Mouse (Mus musculus) CH12.LX (cell line): ENCODE measurements around the gene Ccl22. TPM values are rescaled to one million over a fixed set of nuclear protein-coding genes. Genes with fewer than 3 reads are reported as not detected.

Experiments
- DNase-seq: peaks from one replicate; pipeline ENCODE4 v3.0.0-alpha.2; 2013; ENCODE audit errors: extremely low read depth
- H3K27ac ChIP-seq: 2 replicates; pipeline ENCODE4 v1.5.1; 2012; ENCODE audit warnings: low read depth, mild to moderate bottlenecking, control low read depth, moderate library complexity; ENCODE audit not compliant: insufficient read depth
- H3K27me3 ChIP-seq: replicated peaks from 2 replicates; pipeline ENCODE3; 2012; ENCODE audit warnings: inconsistent platforms
- H3K36me3 ChIP-seq, 2 experiments: replicated peaks in 1 of 2; 2 replicates each; pipeline versions ENCODE3 to v1.6.1; 2012; ENCODE audit warnings: inconsistent platforms in 1 of 2, low read length in 1 of 2, mild to moderate bottlenecking in 1 of 2, mixed read lengths in 1 of 2, moderate library complexity in 1 of 2; ENCODE audit not compliant: control insufficient read depth in 1 of 2, insufficient read depth in 1 of 2
- H3K4me1 ChIP-seq, 2 experiments: 2 replicates each; pipeline ENCODE4 v1.6.1; 2012; ENCODE audit warnings: inconsistent platforms in 1 of 2, moderate library complexity in 1 of 2; ENCODE audit not compliant: insufficient read depth in 2 of 2, control insufficient read depth in 1 of 2
- H3K4me2 ChIP-seq: 2 replicates; pipeline ENCODE4 v1.6.1; 2012; ENCODE audit warnings: low read depth, mild to moderate bottlenecking, control low read depth; ENCODE audit not compliant: poor library complexity, insufficient read depth, severe bottlenecking
- H3K4me3 ChIP-seq, 3 experiments: fragments of 150-350 bp in 1 of 3; sonication (generic) in 1 of 3; replicated peaks in 1 of 3; 2 replicates each; pipeline versions ENCODE3 to v1.5.1; 2011 to 2012; ENCODE audit warnings: low read depth in 2 of 3, low read length in 2 of 3, mild to moderate bottlenecking in 2 of 3, moderate library complexity in 2 of 3, control low read depth in 1 of 3, improper control_type of control experiment in 1 of 3, inconsistent platforms in 1 of 3, mixed read lengths in 1 of 3; ENCODE audit not compliant: poor library complexity in 1 of 3
- H3K79me2 ChIP-seq: replicated peaks from 2 replicates; pipeline ENCODE4 v1.6.1; 2012; ENCODE audit warnings: mild to moderate bottlenecking, moderate library complexity; ENCODE audit not compliant: control insufficient read depth, poor library complexity, insufficient read depth, severe bottlenecking; ENCODE audit errors: extremely low read depth
- H3K9ac ChIP-seq: 2 replicates; pipeline ENCODE4 v1.6.1; 2012; ENCODE audit warnings: low read depth, mild to moderate bottlenecking, control low read depth, moderate library complexity; ENCODE audit not compliant: insufficient read depth
- H3K9me3 ChIP-seq: replicated peaks from 2 replicates; pipeline ENCODE3; 2012; ENCODE audit warnings: low read length, inconsistent platforms, mixed read lengths
- BHLHE40 ChIP-seq: IDR thresholded peaks from 2 replicates; pipeline ENCODE4 v1.6.1; 2011; ENCODE audit warnings: mild to moderate bottlenecking, low read depth, low read length, improper control_type of control experiment
- CHD2 ChIP-seq: IDR thresholded peaks from 2 replicates; pipeline ENCODE4 v1.6.1; 2011; ENCODE audit warnings: low read length, improper control_type of control experiment
- CTCF ChIP-seq, 2 experiments: IDR thresholded peaks in 1 of 2; conservative IDR thresholded peaks in 1 of 2; 2 replicates each; pipeline ENCODE4 v1.5.1; 2011 to 2012; ENCODE audit warnings: low read depth in 2 of 2, low read length in 2 of 2, improper control_type of control experiment in 1 of 2, inconsistent platforms in 1 of 2, mild to moderate bottlenecking in 1 of 2, moderate library complexity in 1 of 2
- ELF1 ChIP-seq: IDR thresholded peaks from 2 replicates; pipeline ENCODE4 v1.6.1; 2014; ENCODE audit warnings: low read depth, mild to moderate bottlenecking, inconsistent platforms, low read length, improper control_type of control experiment
- ETS1 ChIP-seq: conservative IDR thresholded peaks from 2 replicates; pipeline ENCODE4 v1.6.1; 2012; ENCODE audit warnings: low read depth, mild to moderate bottlenecking, inconsistent platforms, low read length, improper control_type of control experiment, moderate library complexity
- GABPA ChIP-seq: IDR thresholded peaks from 2 replicates; pipeline ENCODE4 v1.6.1; 2012; ENCODE audit warnings: low read depth, low read length, improper control_type of control experiment, inconsistent platforms; ENCODE audit not compliant: insufficient replicate concordance
- IRF4 ChIP-seq: IDR thresholded peaks from 2 replicates; pipeline ENCODE4 v1.6.1; 2014; ENCODE audit warnings: low read depth, mild to moderate bottlenecking, inconsistent platforms, low read length, improper control_type of control experiment
- JUN ChIP-seq: IDR thresholded peaks from 2 replicates; pipeline ENCODE4 v1.6.1; 2011; ENCODE audit warnings: low read depth, mild to moderate bottlenecking, low read length, improper control_type of control experiment, moderate library complexity; ENCODE audit not compliant: insufficient read depth
- KAT2A ChIP-seq: IDR thresholded peaks from 2 replicates; pipeline ENCODE4 v1.6.1; 2012; ENCODE audit warnings: low read length, improper control_type of control experiment, inconsistent platforms; ENCODE audit not compliant: insufficient replicate concordance
- MAFK ChIP-seq: IDR thresholded peaks from 2 replicates; pipeline ENCODE4 v1.6.1; 2011; ENCODE audit warnings: low read length, improper control_type of control experiment; ENCODE audit not compliant: insufficient replicate concordance
- MAX ChIP-seq: IDR thresholded peaks from 2 replicates; pipeline ENCODE4 v1.6.1; 2011; ENCODE audit warnings: low read length, improper control_type of control experiment
- MAZ ChIP-seq: IDR thresholded peaks from 2 replicates; pipeline ENCODE4 v1.6.1; 2012; ENCODE audit warnings: low read depth, mild to moderate bottlenecking, inconsistent platforms, low read length, improper control_type of control experiment, moderate library complexity
- MXI1 ChIP-seq: IDR thresholded peaks from 2 replicates; pipeline ENCODE4 v1.6.1; 2011; ENCODE audit warnings: mild to moderate bottlenecking, low read depth, low read length, improper control_type of control experiment
- MYC ChIP-seq: IDR thresholded peaks from 2 replicates; pipeline ENCODE4 v1.6.1; 2011; ENCODE audit warnings: low read depth, mild to moderate bottlenecking, improper control_type of control experiment, low read length
- NELFE ChIP-seq: IDR thresholded peaks from 2 replicates; pipeline ENCODE4 v1.6.1; 2011; ENCODE audit warnings: low read depth, low read length, improper control_type of control experiment
- NRF1 ChIP-seq: IDR thresholded peaks from 2 replicates; pipeline ENCODE4 v1.6.1; 2014; ENCODE audit warnings: low read depth, mild to moderate bottlenecking, inconsistent platforms, low read length, improper control_type of control experiment, moderate library complexity
- POLR2A ChIP-seq: IDR thresholded peaks from 2 replicates; pipeline ENCODE4 v1.6.1; 2011; ENCODE audit warnings: low read depth, mild to moderate bottlenecking, improper control_type of control experiment, low read length
- POLR2AphosphoS2 ChIP-seq: IDR thresholded peaks from 2 replicates; pipeline ENCODE4 v1.6.1; 2011; ENCODE audit warnings: low read depth, low read length, improper control_type of control experiment
- RAD21 ChIP-seq: IDR thresholded peaks from 2 replicates; pipeline ENCODE4 v1.6.1; 2011; ENCODE audit warnings: low read depth, mild to moderate bottlenecking, low read length, improper control_type of control experiment, moderate library complexity
- RCOR1 ChIP-seq: conservative IDR thresholded peaks from 2 replicates; pipeline ENCODE4 v1.6.1; 2012; ENCODE audit warnings: low read depth, mild to moderate bottlenecking, inconsistent platforms, low read length, improper control_type of control experiment
- SIN3A ChIP-seq: IDR thresholded peaks from 2 replicates; pipeline ENCODE4 v1.6.1; 2012; ENCODE audit warnings: low read length, improper control_type of control experiment, inconsistent platforms
- SMC3 ChIP-seq: IDR thresholded peaks from 2 replicates; pipeline ENCODE4 v1.6.1; 2011; ENCODE audit warnings: low read depth, low read length, improper control_type of control experiment
- TCF12 ChIP-seq: IDR thresholded peaks from 2 replicates; pipeline ENCODE4 v1.6.1; 2014; ENCODE audit warnings: low read depth, mild to moderate bottlenecking, inconsistent platforms, low read length, improper control_type of control experiment
- UBTF ChIP-seq: IDR thresholded peaks from 2 replicates; pipeline ENCODE4 v1.6.1; 2012; ENCODE audit warnings: low read depth, mild to moderate bottlenecking, inconsistent platforms, low read length, improper control_type of control experiment, moderate library complexity
- USF1 ChIP-seq: IDR thresholded peaks from 2 replicates; pipeline ENCODE4 v1.6.1; 2014; ENCODE audit warnings: low read depth, mild to moderate bottlenecking, inconsistent platforms, low read length, improper control_type of control experiment
- ZC3H11A ChIP-seq: IDR thresholded peaks from 2 replicates; pipeline ENCODE4 v1.6.1; 2012; ENCODE audit warnings: low read depth, mild to moderate bottlenecking, inconsistent platforms, low read length, improper control_type of control experiment
- ZKSCAN1 ChIP-seq: IDR thresholded peaks from 2 replicates; pipeline ENCODE4 v1.6.1; 2012; ENCODE audit warnings: low read depth, inconsistent platforms, low read length, improper control_type of control experiment, borderline replicate concordance
- ZMIZ1 ChIP-seq: IDR thresholded peaks from 2 replicates; pipeline ENCODE4 v1.6.1; 2012; ENCODE audit warnings: low read depth, mild to moderate bottlenecking, inconsistent platforms, low read length, improper control_type of control experiment
- ZNF384 ChIP-seq: IDR thresholded peaks from 2 replicates; pipeline ENCODE4 v1.6.1; 2012; ENCODE audit warnings: low read depth, low read length, improper control_type of control experiment, inconsistent platforms
- dilution Hi-C: fragments of 300-500 bp; cut with MboI; formaldehyde crosslinking; loops from 2 replicates; pipeline ENCODE4 v1.14.3; 2020; ENCODE audit warnings: low sequenced_read_pairs; ENCODE audit not compliant: extremely low pct_unique_long_range_greater_than_20kb, extremely low pct_ligation_motif_present
- in situ Hi-C: fragments of 300-500 bp; cut with MboI; formaldehyde crosslinking; loops from 3 replicates; pipeline ENCODE4 v1.14.3; 2019; ENCODE audit warnings: low sequenced_read_pairs, low pct_ligation_motif_present, low pct_unique_long_range_greater_than_20kb, mixed read lengths
- polyA plus RNA-seq: library from polyadenylated mRNA; unstranded; fragments of >175 nt; gene quantifications from 2 replicates; pipeline ENCODE4 v1.2.1, GENCODE M21; 2012; ENCODE audit warnings: low read depth; ENCODE audit not compliant: insufficient read length
- total RNA-seq, 2 experiments: library from RNA; depleted of rRNA; stranded (reverse); fragments of 300-350 nt in 1 of 2; fragments of >200 nt in 1 of 2; gene quantifications; 2 replicates each; pipeline ENCODE4 v1.2.3; 2012 to 2014

Gene Ccl22
- total and polyA plus RNA-seq, 3 experiments: 1,396 to 4,546 (median 3,114) TPM

DNA sequence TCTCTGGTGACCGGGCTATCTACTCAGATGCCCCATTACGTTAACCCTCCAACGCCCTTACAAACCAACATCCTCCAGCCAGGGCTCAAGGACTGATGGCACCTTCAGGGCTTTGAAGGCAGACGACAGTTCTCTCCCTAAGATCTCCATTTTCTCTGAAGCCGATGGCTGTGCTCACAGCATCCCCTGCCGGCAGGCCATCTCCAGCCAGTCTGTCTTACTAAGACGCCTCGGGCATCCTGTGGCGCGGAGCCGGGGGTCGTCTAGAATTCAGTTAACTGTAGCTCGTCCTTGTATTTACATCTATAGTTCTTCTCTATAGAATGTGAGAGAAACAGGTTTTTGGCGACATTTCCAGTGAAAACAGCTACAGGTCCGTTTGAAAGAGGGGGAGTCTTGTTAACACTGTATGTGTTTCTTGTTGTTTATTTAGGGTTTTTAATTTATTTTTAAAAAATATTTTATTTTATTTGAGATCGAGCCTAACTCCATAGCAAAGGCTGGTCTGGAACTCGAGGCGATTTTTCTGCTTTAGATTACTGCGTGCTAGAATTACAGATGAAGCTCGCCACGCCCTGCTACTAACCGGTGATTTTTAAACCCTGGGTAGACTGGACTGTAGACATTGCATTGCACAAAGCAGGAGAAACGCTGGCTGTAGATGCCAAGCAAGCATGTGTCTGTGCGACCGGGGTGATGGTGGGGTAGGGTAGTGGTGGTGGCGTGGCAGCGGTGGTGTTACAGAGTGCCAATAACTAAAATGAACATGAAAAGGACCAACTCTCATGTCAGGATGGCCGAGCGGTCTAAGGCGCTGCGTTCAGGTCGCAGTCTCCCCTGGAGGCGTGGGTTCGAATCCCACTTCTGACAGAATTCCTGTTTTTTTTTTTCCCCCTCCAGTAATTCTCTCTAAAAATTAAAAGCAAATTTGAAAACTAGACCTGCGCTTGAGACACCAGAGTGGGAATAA is 42.3 kb upstream of the Ccl22 start (continued):
- TF ChIP-seq MAZ: no peak
- no peak for TF ChIP-seq ZKSCAN1
- peak; percentile 72 for TF ChIP-seq MYC
- TF ChIP-seq ETS1: peak; percentile 44; the same call in 1 of the 2 replicates
- peak; percentile 50; the same call in 1 of the 2 replicates for TF ChIP-seq CHD2
- TF ChIP-seq ELF1: peak; percentile 87
- peak; percentile 21; the same call in 1 of the 2 replicates for TF ChIP-seq BHLHE40
- no peak; the same call in 1 of the 2 replicates for TF ChIP-seq POLR2A
- peak; percentile 72 for TF ChIP-seq ZC3H11A
- peak; percentile 57 for TF ChIP-seq IRF4
- peak; percentile 93 for TF ChIP-seq MXI1
- TF ChIP-seq USF1: no peak
- TF ChIP-seq SMC3: peak; percentile 93
- TF ChIP-seq SIN3A: peak; percentile 95
- TF ChIP-seq CTCF (conservative IDR thresholded peaks at IDR 0.05 in 1 of 2, IDR thresholded peaks at IDR 0.05 in 1 of 2; ENCODE audit: low read depth in 2 of 2, low read length in 2 of 2): peak; percentile 55 to 97; a peak in 3 of 4 replicates
- TF ChIP-seq POLR2AphosphoS2: no peak
- peak; percentile 2; the same call in 1 of the 2 replicates for TF ChIP-seq JUN
- no peak for TF ChIP-seq GABPA
- peak; percentile 33; the same call in 1 of the 2 replicates for TF ChIP-seq TCF12
- TF ChIP-seq NRF1: peak; percentile 45; the same call in 1 of the 2 replicates
- no peak for TF ChIP-seq UBTF
- peak; percentile 55; the same call in 1 of the 2 replicates for TF ChIP-seq NELFE
- peak; percentile 38; the same call in 1 of the 2 replicates for TF ChIP-seq ZNF384

DNA sequence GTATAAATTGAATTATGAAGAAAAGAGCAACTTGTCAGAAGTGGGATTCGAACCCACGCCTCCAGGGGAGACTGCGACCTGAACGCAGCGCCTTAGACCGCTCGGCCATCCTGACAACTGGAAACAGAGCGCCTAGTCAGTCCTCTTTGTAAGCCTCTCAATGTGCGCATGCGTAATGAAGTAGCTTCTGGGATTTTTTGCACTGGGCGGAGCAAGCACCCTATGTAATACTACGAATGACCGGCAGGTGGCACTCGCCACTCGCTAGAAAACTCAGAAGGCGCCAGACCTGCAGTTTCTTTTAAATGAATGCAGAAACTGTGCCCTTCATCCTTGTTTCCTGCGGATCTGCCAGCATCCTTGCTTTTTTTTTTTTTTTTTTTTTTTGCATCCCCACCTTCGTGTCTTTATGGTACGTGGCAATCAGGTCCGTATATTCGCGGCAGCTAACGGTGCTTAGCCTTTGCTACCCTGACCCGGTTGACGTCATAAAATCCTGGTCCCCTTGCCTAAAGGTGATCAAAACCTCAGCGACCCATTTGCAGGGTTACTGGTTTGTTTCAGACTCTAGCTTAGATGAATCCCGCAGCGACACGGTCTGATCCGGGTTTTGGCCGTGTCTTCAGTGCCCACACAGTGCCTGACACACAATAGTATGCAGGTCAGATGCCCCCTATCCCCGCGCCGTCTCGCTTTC is 41.3 kb upstream of the Ccl22 start:
- in situ Hi-C loops (loop anchor here (10.0 kb wide), 1 partner anchor 201 kb away; no protein-coding TSS in a partner anchor), dilution Hi-C loops (no loop called here)
- Histone ChIP-seq H3K9me3 (no peaks in the 10 kb centered on the region), H3K79me2 (no peaks in the 10 kb centered on the region), H3K27me3 (no peaks in the 10 kb centered on the region), H3K36me3 (no peaks in the 10 kb centered on the region), H3K4me3 (peak overlapping the region; percentile 61 to 71 (median 67)), H3K27ac (peak overlapping the region; percentile 94), H3K9ac (peak overlapping the region; percentile 86), H3K4me2 (peak overlapping the region; percentile 40), H3K4me1 (peaks cover 21 to 34% of the 10 kb centered on the region in 2 experiments)
- DNase-seq: peak; percentile 97
- peak; percentile 93 for TF ChIP-seq MAFK
- peak; percentile 73; the same call in 1 of the 2 replicates for TF ChIP-seq SIN3A
- TF ChIP-seq POLR2A: peak; percentile 74
- 0 out of 2 replicates have a peak, but pooled peaks have one; percentile 60 for TF ChIP-seq MAX
- TF ChIP-seq ZC3H11A: peak; percentile 89
- peak; percentile 98 for TF ChIP-seq POLR2AphosphoS2
- TF ChIP-seq ZMIZ1: no peak; the same call in 1 of the 2 replicates
- no peak for TF ChIP-seq USF1
- peak; percentile 97 for TF ChIP-seq SMC3
- TF ChIP-seq TCF12: peak; percentile 64; the same call in 1 of the 2 replicates
- TF ChIP-seq ETS1: no peak
- peak; percentile 84; the same call in 1 of the 2 replicates for TF ChIP-seq KAT2A
- TF ChIP-seq ZNF384: peak; percentile 92
- TF ChIP-seq NRF1: peak; percentile 89
- peak; percentile 32; the same call in 1 of the 2 replicates for TF ChIP-seq IRF4
- no peak for TF ChIP-seq UBTF
- 0 out of 2 replicates have a peak, but pooled peaks have one; percentile 65 for TF ChIP-seq MAZ
- no peak for TF ChIP-seq CHD2
- TF ChIP-seq RCOR1: no peak
- TF ChIP-seq MYC: no peak; the same call in 1 of the 2 replicates
- 0 out of 2 replicates have a peak, but pooled peaks have one; percentile 7 for TF ChIP-seq MXI1
- TF ChIP-seq RAD21: peak; percentile 98
